Mouse (Mus musculus): ENCODE data around the gene Map1lc3a.

DNA sequence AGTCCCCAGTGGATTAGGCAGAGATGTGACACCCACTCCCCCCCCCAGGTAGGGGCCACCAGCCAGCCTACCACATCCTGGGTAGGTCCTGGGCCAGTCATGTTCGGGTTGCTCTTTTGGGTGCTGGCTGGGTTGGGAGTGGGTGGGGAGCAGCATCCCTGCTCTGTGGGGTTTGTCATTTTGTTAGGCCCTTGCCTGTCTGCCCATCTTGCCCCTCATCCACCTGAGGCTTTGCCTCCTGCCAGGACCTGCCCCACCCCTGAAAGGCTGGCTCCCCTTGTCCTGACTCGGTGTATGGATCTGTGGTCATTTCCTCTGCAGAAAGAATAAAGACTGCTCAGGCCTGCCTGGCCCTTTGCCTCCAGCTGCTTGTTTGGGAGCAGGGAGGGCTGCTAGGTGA lies 1.6 kb downstream of the Map1lc3a start:
- TF ChIP-seq CTCF (IDR thresholded peaks at IDR 0.05; ENCODE audit: low read depth) (no peak), EP300 (optimal IDR thresholded peaks at IDR 0.05) (no peak)

Measured in stomach, postnatal 0 days (tissue).